Mouse (Mus musculus): ENCODE results near the gene Maml2. TPM values are rescaled to one million over a fixed set of nuclear protein-coding genes. Genes with fewer than 3 reads are reported as not detected.
A peak's percentile ranks its signal among the peaks of the same experiment; 100 is the strongest.

Gene Maml2
- total RNA-seq, 2 experiments from 2014 or later, result 26.1 to 34.6 TPM

DNA sequence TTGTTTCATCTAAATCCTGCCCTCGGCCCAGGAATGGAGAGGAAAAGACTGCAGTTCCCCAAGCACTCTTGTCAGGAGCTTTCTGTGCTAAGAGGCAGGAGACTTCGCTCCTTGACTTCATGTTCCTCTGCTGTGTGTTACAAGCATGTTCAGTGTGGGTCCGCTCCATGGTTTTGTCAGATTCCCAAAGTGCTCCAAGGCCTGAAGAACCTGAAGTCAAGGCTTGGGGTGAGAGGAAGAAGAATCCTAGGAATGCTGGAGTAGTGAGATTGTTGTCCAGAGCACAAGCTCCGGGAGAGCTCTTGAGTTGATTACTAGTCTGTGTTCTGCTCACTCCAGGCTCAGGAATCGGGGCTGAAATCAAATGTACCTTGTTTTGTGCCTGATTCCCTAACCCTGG, 17.6 kb downstream of the Maml2 start:
- H3K27ac ChIP-seq, result peak overlapping the region; percentile 79
- no peak for DNase-seq (ENCODE audit: low spot score in 2 of 2)
- no peak for TF ChIP-seq CTCF (conservative IDR thresholded peaks at IDR 0.05)

DNA sequence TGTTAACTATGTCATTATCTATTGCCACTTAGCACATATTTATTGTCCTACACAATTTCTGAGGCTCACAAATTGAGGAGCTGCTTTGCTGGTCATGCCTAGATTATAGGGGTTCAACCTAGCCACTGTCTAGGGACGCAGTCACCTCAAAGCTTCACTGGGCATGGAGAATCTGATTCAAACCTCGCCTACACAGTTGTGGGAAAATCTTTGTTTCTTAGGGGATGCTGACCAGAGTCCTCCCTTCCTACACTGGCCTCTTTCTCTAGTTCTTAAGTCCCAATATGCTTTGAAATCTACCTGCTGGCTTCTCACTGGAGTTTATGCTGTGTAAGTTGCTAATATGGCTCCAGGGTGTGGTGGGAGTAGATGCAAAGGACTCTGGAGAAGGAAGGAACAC, 21.8 kb downstream of the Maml2 start:
- DNase-seq (ENCODE audit: low spot score in 2 of 2), result no peak
- no peak for TF ChIP-seq CTCF (conservative IDR thresholded peaks at IDR 0.05)
- no peak overlapping the region for H3K4me3 ChIP-seq
- no peak overlapping the region; the same call in 1 of the 2 replicates for H3K27ac ChIP-seq

More for the DNA sequence above, 17.6 kb downstream of the Maml2 start:
- H3K4me3 ChIP-seq, result no peak overlapping the region

DNA sequence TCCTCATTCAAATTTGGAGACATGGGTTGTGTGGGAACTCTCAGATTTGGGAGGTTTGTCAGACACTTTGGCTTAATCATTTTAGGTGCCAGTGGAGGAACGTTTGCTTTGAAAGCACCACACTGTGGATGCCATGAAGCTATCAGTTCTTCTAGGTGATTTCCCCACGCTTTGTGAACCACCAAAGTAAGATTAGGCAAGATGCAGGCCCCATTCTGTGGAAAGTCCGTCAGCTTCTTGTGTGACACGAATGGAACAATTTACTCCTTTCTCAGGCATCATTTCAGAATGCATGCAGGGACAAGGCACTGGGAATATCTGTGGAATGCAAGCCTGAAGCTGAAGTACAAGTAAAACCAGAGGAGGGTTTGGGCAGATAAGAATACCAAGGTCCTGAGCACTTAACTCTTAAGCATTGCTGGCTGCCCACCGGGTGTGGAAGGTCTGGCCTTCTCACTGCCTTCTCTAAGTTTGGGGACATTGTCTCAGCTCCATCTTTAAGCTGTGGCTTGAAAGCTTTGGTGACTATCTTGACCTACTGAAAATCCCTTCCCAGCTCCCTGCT, 23.1 kb downstream of the Maml2 start:
- H3K27ac ChIP-seq, result peak overlapping the region; percentile 32; the same call in 1 of the 2 replicates
- no peak for TF ChIP-seq CTCF (conservative IDR thresholded peaks at IDR 0.05)
- no peak overlapping the region for H3K4me3 ChIP-seq
- no peak for DNase-seq (ENCODE audit: low spot score in 2 of 2)

DNA sequence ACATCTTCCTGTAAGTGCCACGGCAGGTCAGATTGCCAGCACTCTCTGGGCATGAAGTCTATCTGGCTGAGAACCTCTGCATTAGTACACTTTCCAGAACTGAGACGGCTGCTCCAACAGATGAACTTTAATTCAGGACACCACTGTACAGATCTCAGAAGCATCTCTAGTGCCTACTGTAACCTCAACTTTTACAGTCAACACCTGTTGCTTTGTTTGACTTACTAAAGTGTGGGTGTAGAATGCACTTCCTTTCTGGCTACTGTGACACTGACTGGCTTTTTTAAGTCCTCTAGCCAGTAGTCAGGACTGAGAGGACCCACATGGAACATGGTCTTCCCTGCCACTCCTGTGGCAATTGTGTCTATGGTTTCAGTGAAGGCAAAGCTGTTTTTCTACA, 25.3 kb downstream of the Maml2 start:
- DNase-seq (ENCODE audit: low spot score in 2 of 2), result no peak
- Histone ChIP-seq H3K4me3 (no peak overlapping the region), H3K27ac (peak overlapping the region; percentile 67; the same call in 1 of the 2 replicates)
- no peak for TF ChIP-seq CTCF (conservative IDR thresholded peaks at IDR 0.05)

DNA sequence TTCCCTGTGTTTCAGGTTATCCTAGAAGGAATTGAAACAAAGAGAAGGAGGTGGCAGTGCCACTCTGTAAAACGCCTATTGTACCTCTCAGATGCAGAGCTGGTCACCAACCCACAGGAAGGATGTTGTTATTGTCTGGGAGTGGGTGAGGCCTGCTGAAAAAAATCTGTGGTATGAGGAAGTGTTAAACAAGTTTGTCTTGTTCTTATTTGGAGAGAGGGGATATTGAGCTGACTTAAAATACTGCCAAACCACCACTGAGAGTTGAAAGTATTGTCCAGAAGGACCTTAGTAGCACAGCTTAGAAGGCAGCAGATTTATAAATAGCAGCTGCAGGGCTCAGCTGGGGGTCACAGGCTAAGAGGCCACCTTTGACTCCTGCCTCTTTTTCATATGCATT, 25.9 kb downstream of the Maml2 start:
- no peak for DNase-seq (ENCODE audit: low spot score in 2 of 2)
- Histone ChIP-seq H3K4me3 (no peak overlapping the region), H3K27ac (peak overlapping the region; percentile 67)
- TF ChIP-seq CTCF (conservative IDR thresholded peaks at IDR 0.05), result no peak

DNA sequence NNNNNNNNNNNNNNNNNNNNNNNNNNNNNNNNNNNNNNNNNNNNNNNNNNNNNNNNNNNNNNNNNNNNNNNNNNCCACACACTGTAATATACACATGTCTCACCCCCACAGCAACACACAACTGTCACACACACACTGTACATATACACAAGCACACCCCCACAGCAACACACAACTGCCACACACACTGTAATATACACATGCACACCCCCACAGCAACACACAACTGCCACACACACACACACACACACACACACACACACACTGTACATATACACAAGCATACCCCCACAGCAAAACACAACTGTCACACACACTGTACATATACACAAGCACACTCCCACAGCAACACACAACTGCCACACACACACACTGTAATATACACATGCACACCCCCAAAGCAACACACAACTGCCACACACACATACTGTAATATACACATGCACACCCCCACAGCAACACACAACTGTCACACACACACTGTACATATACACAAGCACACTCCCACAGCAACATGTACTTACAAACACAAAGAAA, 116.5 kb downstream of the Maml2 start:
- H3K27ac ChIP-seq, result no peak overlapping the region
- H3K4me3 ChIP-seq, result no peak overlapping the region
- DNase-seq (ENCODE audit: low spot score in 2 of 2), result no peak
- no peak for TF ChIP-seq CTCF (conservative IDR thresholded peaks at IDR 0.05)

DNA sequence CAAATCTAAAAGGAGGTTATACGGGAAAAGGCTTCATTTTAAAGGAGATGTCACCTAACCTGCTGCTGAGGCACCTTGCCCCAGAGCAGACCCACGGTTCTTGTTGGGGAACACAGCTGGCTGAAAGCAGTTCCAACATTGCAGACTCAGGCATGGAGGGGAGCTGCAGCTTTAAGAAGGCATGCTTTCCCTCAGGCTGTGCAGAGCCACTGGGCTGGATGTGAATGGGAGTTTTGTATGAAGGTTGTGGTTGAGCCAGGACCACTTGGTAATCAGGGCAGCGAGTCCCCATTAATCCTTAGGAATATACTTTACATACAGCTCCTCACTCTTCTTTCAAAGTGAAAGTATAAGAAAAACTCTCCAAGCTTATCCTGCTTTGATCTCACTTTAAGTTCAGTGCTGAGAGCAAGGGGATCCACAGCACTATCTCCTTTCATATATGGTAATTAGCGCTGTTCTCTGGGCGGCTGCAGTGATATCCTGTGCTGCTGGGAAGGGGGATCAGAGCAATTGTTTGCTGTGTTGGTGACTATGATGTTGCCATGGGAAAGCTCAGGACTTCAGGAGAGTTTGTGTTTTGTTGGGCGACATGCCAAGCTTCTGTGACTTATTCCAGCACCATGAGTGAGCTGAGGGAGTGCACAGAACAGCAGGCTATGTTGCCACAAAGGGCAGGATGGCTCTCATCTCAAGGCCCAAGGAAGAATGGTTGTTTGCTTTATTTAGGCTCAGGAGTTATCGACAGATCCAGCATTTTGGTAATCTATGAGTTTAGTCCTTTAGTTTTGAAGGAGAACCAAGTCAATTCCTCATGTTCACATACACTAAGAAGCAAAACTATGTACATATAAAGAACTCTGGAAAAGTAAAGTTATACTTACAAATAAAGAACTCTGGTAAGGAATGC, 127.5 kb downstream of the Maml2 start:
- peak; percentile 35 to 56 for DNase-seq (ENCODE audit: low spot score in 2 of 2)
- H3K27ac ChIP-seq, result peak overlapping the region; percentile 92
- TF ChIP-seq CTCF (conservative IDR thresholded peaks at IDR 0.05), result no peak
- H3K4me3 ChIP-seq, result peak overlapping the region; percentile 38

DNA sequence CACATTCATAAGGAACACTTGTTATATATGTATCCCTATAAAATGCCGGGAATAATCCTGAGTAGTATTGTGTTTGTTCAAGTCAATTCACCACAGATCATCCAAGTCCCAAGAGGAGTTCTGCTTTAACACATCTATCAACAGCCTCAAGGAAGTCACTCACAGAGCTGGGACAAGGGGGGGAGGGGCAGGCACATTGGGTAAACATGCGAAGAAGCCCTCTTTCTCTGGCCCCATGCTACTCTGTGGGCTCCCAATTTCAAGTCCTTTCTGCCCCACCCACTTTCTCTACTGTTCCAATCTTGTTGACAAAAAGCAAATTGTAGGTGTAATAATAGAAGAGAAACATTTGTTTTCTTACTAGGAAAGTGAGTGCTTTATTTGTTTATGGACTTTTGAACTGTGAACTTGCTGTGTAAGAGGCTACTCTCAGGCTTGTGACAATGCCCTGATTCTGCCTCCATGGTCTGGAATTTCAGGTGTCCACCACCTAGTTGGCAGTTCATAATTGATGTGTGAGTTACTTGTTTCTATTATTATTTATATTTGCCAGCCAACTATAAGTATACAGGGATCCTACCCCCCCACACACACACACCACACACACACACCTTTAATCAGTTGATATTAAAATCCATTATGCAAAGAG, 131.8 kb downstream of the Maml2 start:
- TF ChIP-seq CTCF (conservative IDR thresholded peaks at IDR 0.05), result no peak
- Histone ChIP-seq H3K4me3 (no peak overlapping the region), H3K27ac (no peak overlapping the region)
- no peak for DNase-seq (ENCODE audit: low spot score in 2 of 2)

DNA sequence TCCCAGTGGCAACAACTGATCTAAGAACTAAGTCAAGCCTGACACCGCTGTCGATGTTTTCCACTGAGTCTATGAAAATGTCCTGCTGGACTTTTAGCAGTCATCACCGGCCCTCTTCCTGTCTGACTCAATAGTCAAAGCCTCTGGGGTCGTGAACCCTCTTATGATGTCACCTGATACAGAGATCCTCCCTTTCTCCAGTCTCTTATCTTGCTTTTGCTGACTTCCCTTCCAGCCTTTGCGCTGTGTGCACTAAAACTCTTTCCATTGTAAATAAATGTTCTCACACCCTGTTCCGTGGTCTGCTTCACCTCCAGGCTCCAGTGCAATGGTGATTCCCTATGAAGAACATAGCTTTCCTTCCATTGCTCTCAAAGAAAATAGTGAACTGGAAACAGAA, 132.5 kb downstream of the Maml2 start:
- TF ChIP-seq CTCF (conservative IDR thresholded peaks at IDR 0.05), result no peak
- Histone ChIP-seq H3K27ac (no peak overlapping the region), H3K4me3 (no peak overlapping the region)
- DNase-seq (ENCODE audit: low spot score in 2 of 2), result no peak

DNA sequence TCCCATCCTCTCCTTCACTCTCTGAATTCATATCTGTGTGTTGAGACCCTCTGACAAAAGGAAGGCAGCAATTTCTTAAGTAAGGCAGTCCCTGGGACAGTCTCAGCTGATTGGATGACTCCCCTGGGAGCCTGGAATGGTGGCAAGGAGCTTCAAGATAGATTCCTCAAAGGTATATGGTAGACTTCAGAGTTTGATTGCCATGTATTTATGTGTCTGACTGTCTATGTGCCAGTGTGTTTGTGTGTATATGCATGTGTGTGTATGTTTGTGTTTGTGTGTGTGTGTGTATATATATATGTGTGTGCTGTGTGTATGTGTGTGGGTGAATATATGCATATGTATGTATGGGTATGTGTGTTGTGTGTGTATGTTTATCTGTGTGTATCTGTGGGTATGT, 133.0 kb downstream of the Maml2 start:
- H3K27ac ChIP-seq, result no peak overlapping the region
- H3K4me3 ChIP-seq, result no peak overlapping the region
- no peak for TF ChIP-seq CTCF (conservative IDR thresholded peaks at IDR 0.05)
- no peak for DNase-seq (ENCODE audit: low spot score in 2 of 2)

DNA sequence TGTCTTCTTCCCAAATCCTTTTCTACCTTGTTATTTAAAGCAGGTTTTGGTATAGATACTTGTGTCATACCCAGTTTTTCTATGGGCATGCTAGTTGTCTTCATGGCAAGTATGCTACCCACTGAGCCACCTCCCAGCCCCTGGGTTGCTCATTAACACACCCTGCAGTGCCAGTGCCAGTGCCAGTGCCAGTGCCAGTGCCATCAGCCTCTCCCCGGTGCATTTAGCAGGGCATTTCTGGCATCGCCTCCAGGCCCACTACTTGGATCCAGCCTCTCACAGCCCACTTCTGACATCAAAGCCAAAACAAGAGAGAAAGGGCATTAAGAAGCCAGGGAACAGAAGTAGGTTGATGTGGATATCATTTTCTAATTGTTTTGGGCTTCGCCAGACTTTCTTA, 133.9 kb downstream of the Maml2 start:
- DNase-seq (ENCODE audit: low spot score in 2 of 2), result no peak
- Histone ChIP-seq H3K27ac (peak overlapping the region; percentile 6; the same call in 1 of the 2 replicates), H3K4me3 (no peak overlapping the region)
- no peak for TF ChIP-seq CTCF (conservative IDR thresholded peaks at IDR 0.05)

DNA sequence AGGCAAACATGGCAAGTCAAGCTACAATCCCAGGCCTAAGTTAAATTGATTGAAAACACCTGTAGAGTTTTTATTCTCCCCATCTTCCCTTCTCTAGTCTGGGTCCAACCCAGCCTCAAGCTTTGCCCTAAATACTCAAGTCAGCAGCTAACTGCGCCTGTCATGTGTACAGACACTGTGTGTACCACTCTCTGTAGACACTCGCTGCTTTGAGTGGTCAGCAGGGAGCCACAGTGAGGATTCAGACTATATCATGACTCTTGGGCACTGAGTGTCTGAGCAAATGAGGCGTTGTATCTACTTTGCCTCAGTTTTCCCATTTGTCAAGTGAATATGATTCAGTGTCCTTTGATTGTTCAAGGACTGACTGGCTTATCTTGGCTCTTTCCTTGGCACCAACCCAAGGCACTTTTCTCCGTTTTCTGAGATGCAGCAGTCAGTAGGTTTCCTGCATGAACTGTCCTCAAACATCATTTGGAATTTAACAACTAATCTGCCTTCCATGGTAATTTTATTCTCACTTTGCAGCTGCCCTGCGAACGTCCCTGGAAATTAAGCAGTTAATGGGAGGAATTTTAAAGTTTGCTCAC, 135.8 kb downstream of the Maml2 start:
- no peak for TF ChIP-seq CTCF (conservative IDR thresholded peaks at IDR 0.05)
- no peak overlapping the region for H3K4me3 ChIP-seq
- no peak overlapping the region for H3K27ac ChIP-seq
- no peak for DNase-seq (ENCODE audit: low spot score in 2 of 2)

DNA sequence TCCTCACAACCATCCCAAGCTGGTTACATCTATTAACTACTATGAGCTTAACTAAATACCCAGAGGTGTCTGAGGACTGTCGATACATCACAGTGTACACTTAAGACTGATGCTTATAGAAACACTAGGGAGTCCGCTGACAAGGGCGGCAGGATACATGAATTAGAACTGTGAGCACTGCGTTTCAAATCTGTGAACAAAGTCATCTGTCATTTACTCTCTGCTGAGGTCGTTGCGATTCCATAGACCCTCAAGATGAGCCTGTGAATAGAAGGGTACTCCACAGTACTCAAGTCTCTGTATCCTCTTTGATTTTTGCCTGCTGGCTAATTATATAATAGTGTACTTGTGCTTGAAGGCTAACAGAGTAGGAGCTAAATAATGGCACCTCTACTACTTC, 143.2 kb downstream of the Maml2 start:
- no peak for TF ChIP-seq CTCF (conservative IDR thresholded peaks at IDR 0.05)
- no peak overlapping the region for H3K27ac ChIP-seq
- DNase-seq (ENCODE audit: low spot score in 2 of 2), result no peak
- H3K4me3 ChIP-seq, result no peak overlapping the region
